Mouse (Mus musculus) large intestine, adult 2 months (tissue): ENCODE results near the gene Mta2. TPM values are rescaled to one million over a fixed set of nuclear protein-coding genes. Genes with fewer than 3 reads are reported as not detected.
"Not testable (repeated sequence)": the region's sequence is repeated elsewhere in the genome, so short reads cannot be mapped to it uniquely, and the experiment has no call there.

Source experiments
- DNase-seq: peaks from one replicate; pipeline ENCODE4 v3.0.0-alpha.2; 2012; ENCODE audit warnings: low read depth, low spot score
- WGBS: fragments of 180-500 bp; shearing (Covaris S2); methylation state at CpG from one replicate; pipeline ENCODE4 v1.1.7; 2018; 5-methylcytosine and 5-hydroxymethylcytosine counted together
- polyA plus RNA-seq: library from polyadenylated mRNA; depleted of rRNA; stranded (reverse); fragments of >200 nt; gene quantifications from 2 replicates; pipeline ENCODE4 v1.2.3, GENCODE M21; 2012; rRNA removed

The Mta2 gene
- 30.6 and 32.3 TPM in 2 replicates for polyA plus RNA-seq

GRCm38 (mm10) chr19:8941515-8942217, at the start of gene Mta2:
Mta2 (plus strand) TSS chr19:8941875.
- DNase-seq, result peak; percentile 83
- WGBS, result under 1% methylated on average over 64 of the region's 64 CpGs

DNA sequence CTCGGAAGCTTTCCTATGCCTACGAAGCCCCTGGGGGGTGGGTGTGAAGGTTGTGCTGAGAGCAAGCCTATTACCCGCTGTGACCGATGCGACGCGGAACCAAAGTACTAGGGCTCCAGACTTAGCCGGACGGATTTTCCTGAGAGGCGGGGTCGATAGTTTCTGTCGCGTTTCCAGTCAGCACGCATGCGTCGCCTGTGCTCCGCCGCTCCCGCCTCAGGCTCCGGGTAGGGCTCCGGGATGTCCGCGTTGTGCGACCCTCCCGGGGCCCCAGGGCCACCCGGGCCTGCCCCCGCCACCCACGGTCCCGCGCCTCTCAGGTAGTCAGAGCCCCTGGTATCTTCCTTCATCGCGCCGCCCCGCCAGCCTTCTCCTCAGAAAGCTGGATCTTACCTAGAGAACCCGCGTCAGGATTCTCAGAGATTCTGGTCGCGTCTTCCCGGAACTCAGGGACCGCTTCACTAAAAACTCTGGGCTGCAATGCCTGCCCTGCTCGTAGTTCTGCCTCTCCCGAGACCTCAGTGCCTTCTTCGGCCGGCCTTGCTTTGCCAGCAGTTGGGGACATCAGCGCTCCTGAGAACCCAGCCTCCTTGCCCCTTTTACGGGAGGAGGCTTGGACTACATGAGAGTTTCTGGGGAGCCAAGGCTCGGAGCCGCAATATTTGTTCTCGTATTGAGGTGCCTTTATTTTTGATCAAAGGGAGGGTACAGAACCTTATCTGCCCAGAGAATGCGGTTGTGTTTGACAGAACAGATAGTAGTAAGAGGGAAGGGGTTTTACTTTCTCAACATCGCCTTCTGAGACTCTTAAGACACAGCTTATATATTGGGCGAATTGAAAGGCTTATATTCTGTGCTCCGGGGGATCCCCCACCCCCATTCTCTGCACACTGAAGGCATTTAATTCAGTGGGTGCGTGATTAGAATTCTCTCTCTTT, 48.6 kb upstream of the Mta2 start, which contains the start of gene Ints5:
Ints5 (plus strand) TSS at position 177 of the 938 bp plus-strand sequence.
- WGBS, result 1% methylated on average over 54 of the region's 54 CpGs
- peak; percentile 78 for DNase-seq

- no peak for DNase-seq
- 91% methylated on average over 9 of the region's 9 CpGs for WGBS
Measured at GRCm38 (mm10) chr19:8895397-8895960, 46.2 kb upstream of the Mta2 start.

- DNase-seq, result not testable (repeated sequence)
- 63% methylated on average over 5 of the region's 5 CpGs for WGBS
Measured at GRCm38 (mm10) chr19:8896231-8896630, 45.4 kb upstream of the Mta2 start.

- WGBS, result 13% methylated on average over 21 of the region's 21 CpGs
- not testable (repeated sequence) for DNase-seq
Measured at GRCm38 (mm10) chr19:8897211-8897864, 44.3 kb upstream of the Mta2 start.

DNA sequence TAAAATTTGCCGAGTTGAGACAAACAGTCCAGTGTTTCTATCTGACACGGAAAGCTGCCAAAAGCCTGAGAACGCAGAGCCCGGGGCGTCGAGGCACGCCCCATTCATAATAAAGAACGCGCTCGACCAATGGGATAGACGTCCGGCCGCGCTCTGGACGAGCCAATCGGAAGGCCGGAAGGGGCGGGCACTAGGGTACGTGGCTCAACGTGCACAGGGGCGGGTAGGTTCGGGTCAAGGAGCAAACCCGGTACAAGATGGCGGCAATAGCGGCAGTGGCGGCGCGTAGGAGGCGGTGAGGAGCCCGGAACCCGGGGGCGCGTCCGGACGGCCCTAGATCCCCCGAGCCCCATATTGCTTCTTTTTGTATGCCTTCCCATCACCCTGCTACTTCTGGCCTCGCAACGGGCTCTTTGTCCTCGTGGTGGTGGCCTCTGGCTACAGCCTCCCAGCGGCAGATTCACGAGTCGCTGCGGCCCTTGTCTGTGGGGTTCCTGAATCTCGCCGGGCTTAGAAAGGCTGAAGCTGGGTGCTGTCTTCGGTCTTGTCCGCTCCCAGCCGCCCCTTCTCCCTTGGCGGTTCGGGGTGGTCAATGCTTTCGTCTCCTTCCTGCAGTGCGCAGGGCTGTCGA, 43.7 kb upstream of the Mta2 start, which contains the start of gene Ganab:
Ganab (plus strand) TSS at position 207 of the 631 bp plus-strand sequence.
- DNase-seq, result peak; percentile 88
- under 1% methylated on average over 53 of the region's 53 CpGs for WGBS

- 1% methylated on average over 13 of the region's 13 CpGs for WGBS
- DNase-seq, result no peak
Measured at GRCm38 (mm10) chr19:8898576-8898975, 43.1 kb upstream of the Mta2 start.

- DNase-seq, result no peak
- WGBS, result 10% methylated on average over 3 of the region's 3 CpGs
Measured at GRCm38 (mm10) chr19:8899079-8899478, 42.6 kb upstream of the Mta2 start.

- 92% methylated on average over 5 of the region's 5 CpGs for WGBS
- no peak for DNase-seq
Measured at GRCm38 (mm10) chr19:8903412-8903811, 38.3 kb upstream of the Mta2 start.

GRCm38 (mm10) chr19:8908531-8908930, 33.1 kb upstream of the Mta2 start:
- 87% methylated on average over 6 of the region's 6 CpGs for WGBS
- DNase-seq, result no peak

GRCm38 (mm10) chr19:8911810-8912209, 29.9 kb upstream of the Mta2 start:
- WGBS, result 94% methylated on average over 5 of the region's 5 CpGs
- no peak for DNase-seq

- no peak for DNase-seq
- 96% methylated on average over 3 of the region's 3 CpGs for WGBS
Measured at GRCm38 (mm10) chr19:8914212-8914611, 27.5 kb upstream of the Mta2 start.

- 84% methylated on average over 3 of the region's 3 CpGs for WGBS
- DNase-seq, result no peak
Measured at GRCm38 (mm10) chr19:8919000-8919399, 22.7 kb upstream of the Mta2 start.

GRCm38 (mm10) chr19:8919684-8920072, 22.0 kb upstream of the Mta2 start:
- WGBS, result 67% methylated on average over 6 of the region's 6 CpGs
- DNase-seq, result no peak

DNA sequence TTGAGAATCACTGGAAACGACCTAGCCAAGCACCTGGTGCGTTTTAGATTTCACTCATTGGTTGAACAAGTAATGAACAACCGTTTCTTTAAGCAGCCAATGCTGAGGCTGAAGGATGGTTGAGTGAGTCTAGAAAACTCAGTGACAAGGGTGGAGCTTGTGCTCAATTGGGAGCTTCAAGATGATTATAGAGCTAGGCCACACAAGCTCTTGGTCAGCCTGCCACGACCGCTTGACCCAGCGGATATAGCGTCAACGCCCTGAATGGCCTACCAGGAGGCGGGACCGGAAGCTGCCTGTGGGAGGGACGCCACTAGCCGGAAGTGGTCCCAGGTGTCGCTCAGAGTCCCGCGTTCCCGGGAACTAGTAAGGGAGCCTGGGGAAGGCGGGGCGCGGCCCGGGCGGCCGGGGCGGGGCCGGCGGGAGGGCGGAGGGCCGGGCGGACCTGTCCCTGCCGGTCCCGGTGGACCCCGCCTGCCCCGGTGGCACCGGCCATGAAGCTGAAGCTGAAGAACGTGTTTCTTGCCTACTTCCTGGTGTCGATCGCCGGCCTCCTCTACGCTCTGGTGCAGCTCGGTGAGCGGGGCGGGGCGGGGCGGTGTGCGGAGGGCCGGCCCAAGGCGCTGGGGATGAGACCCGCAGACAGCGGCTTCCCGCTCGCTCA, 21.5 kb upstream of the Mta2 start, which contains the start of gene B3gat3:
B3gat3 (plus strand) TSS at position 302 of the 664 bp plus-strand sequence.
- DNase-seq, result peak; percentile 83
- 2% methylated on average over 50 of the region's 50 CpGs for WGBS

- WGBS, result under 1% methylated on average over 6 of the region's 6 CpGs
- DNase-seq, result no peak
Measured at GRCm38 (mm10) chr19:8920836-8921291, 20.8 kb upstream of the Mta2 start.

DNA sequence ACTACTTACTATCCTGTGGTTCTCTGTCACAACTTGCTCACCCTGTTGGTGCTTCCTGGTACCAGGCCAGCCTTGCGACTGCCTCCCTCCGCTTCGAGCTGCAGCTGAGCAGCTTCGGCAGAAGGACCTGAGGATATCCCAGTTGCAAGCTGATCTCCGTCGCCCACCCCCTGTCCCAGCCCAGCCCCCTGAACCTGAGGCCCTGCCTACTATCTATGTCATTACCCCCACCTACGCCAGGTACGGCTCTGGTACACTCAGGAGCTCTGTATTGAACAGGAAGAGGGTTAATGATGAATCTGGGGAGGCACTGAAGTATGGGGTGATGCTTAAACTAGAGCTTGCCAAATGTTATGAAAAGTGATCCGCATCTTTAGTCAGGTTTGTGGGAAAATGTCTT, 19.9 kb upstream of the Mta2 start:
- 60% methylated on average over 9 of the region's 9 CpGs for WGBS
- DNase-seq, result no peak

- 83% methylated on average over 2 of the region's 2 CpGs for WGBS
- no peak for DNase-seq
Measured at GRCm38 (mm10) chr19:8926766-8927165, 14.9 kb upstream of the Mta2 start.
